Mouse (Mus musculus): ENCODE measurements around the gene Tff1.

DNA sequence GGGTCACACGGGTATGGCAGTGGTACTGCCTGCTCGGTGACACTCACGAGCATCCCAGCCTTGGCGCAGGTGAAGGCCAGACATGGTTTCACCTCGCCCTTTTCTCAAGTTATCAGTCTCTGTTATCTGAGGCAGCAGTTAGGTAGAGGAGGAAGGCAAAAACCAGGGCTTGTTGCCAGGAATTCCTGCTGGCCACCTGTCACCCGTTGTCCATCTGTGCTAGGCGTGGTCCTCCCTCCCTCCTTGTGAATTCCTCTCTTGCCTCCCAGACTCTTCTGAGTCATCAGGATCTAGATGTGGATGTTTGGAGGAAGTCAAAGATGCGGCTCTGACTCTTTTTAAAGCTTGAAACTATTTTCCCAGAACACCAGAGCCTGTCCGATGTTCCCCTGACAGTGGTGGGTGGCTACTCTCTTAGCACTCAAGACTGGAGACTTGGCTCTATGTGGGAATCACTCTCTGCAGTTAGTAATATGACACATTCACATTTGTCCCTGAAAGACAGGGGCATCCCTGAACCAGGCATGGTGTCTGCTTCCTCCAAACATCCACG lies 33.7 kb downstream of the Tff1 start:
- TF ChIP-seq ZNF384 (IDR thresholded peaks at IDR 0.05; ENCODE audit: low read depth, low read length) (no peak), USF2 (conservative IDR thresholded peaks at IDR 0.05; ENCODE audit: low read depth, low read length) (no peak), ETS1 (conservative IDR thresholded peaks at IDR 0.05; ENCODE audit: low read depth, low read length) (no peak), POLR2A (IDR thresholded peaks at IDR 0.05; ENCODE audit: low read depth, low read length) (no peak), CTCF (conservative IDR thresholded peaks at IDR 0.05 in 1 of 2, IDR thresholded peaks at IDR 0.05 in 1 of 2; ENCODE audit: low read depth in 2 of 2, low read length in 2 of 2) (no peak), BHLHE40 (IDR thresholded peaks at IDR 0.05; ENCODE audit: low read depth, low read length) (no peak), POLR2AphosphoS2 (IDR thresholded peaks at IDR 0.05; ENCODE audit: low read depth, low read length) (no peak), SMC3 (IDR thresholded peaks at IDR 0.05; ENCODE audit: low read depth, low read length) (no peak)
